Mouse (Mus musculus): ENCODE data around the gene Olfr1226. TPM values are rescaled to one million over a fixed set of nuclear protein-coding genes. Genes with fewer than 3 reads are reported as not detected.

Gene Olfr1226
- not detected in 2 replicates for polyA plus RNA-seq (2012; rRNA removed)

GRCm38 (mm10) chr2:89199948-89200347, at the start of gene Olfr1226:
Gene Olfr1226, minus strand, starts transcription at chr2:89200048.

GRCm38 (mm10) chr2:89174569-89174968, 25.3 kb downstream of the Olfr1226 start, which contains the start of gene Olfr1225:
Gene Olfr1225, minus strand, starts transcription at chr2:89174669.

GRCm38 (mm10) chr2:89163991-89164390, 35.9 kb downstream of the Olfr1226 start, which contains the start of gene Olfr1224-ps1:
Gene Olfr1224-ps1, minus strand, starts transcription at chr2:89164091.

GRCm38 (mm10) chr2:89151460-89151859, 48.4 kb downstream of the Olfr1226 start, which contains the start of gene Olfr1223:
Gene Olfr1223, minus strand, starts transcription at chr2:89151560.

Other genes with a start within 250 kb of the Olfr1226 start
- gene Olfr1212, start 246.1 kb downstream of the Olfr1226 start, polyA plus RNA-seq (2012; rRNA removed), result not detected in 2 replicates
- not detected in 2 replicates for gene Gm13762, start 219.8 kb downstream of the Olfr1226 start, polyA plus RNA-seq (2012; rRNA removed)
- gene Olfr1214, start 207.4 kb downstream of the Olfr1226 start, polyA plus RNA-seq (2012; rRNA removed), result not detected in 2 replicates
- gene Olfr1215, start 193.1 kb downstream of the Olfr1226 start, polyA plus RNA-seq (2012; rRNA removed), result not detected in 2 replicates
- not detected in 2 replicates for gene Olfr1216, start 181.7 kb downstream of the Olfr1226 start, polyA plus RNA-seq (2012; rRNA removed)
- not detected in 2 replicates for gene Olfr1217, start 168.0 kb downstream of the Olfr1226 start, polyA plus RNA-seq (2012; rRNA removed)
- gene Olfr1218, start 138.9 kb downstream of the Olfr1226 start, polyA plus RNA-seq (2012; rRNA removed), result not detected in 2 replicates
- gene Olfr1219, start 116.5 kb downstream of the Olfr1226 start, polyA plus RNA-seq (2012; rRNA removed), result not detected in 2 replicates
- gene Olfr1220, start 93.2 kb downstream of the Olfr1226 start, polyA plus RNA-seq (2012; rRNA removed), result not detected in 2 replicates
- gene Olfr1221, start 82.8 kb downstream of the Olfr1226 start, polyA plus RNA-seq (2012; rRNA removed), result not detected in 2 replicates
- gene Olfr1222, start 67.0 kb downstream of the Olfr1226 start, polyA plus RNA-seq (2012; rRNA removed), result not detected in 2 replicates
- not detected in 2 replicates for gene Olfr1223, start 48.5 kb downstream of the Olfr1226 start, polyA plus RNA-seq (2012; rRNA removed)
- not detected in 2 replicates for gene Olfr1224-ps1, start 36.0 kb downstream of the Olfr1226 start, polyA plus RNA-seq (2012; rRNA removed)
- not detected in 2 replicates for gene Olfr1225, start 25.4 kb downstream of the Olfr1226 start, polyA plus RNA-seq (2012; rRNA removed)
- gene Olfr1228, start 54.0 kb upstream of the Olfr1226 start, polyA plus RNA-seq (2012; rRNA removed), result not detected in 2 replicates
- gene Olfr1229, start 88.0 kb upstream of the Olfr1226 start, polyA plus RNA-seq (2012; rRNA removed), result not detected in 2 replicates
- gene Olfr1230, start 97.2 kb upstream of the Olfr1226 start, polyA plus RNA-seq (2012; rRNA removed), result not detected in 2 replicates
- not detected in 2 replicates for gene Olfr1231, start 107.0 kb upstream of the Olfr1226 start, polyA plus RNA-seq (2012; rRNA removed)
- not detected in 2 replicates for gene Olfr1232, start 129.6 kb upstream of the Olfr1226 start, polyA plus RNA-seq (2012; rRNA removed)
- gene Olfr1233, start 142.3 kb upstream of the Olfr1226 start, polyA plus RNA-seq (2012; rRNA removed), result not detected in 2 replicates
- not detected in 2 replicates for gene Olfr1234, start 164.8 kb upstream of the Olfr1226 start, polyA plus RNA-seq (2012; rRNA removed)
- not detected in 2 replicates for gene Olfr1238, start 209.6 kb upstream of the Olfr1226 start, polyA plus RNA-seq (2012; rRNA removed)
- gene Olfr1239, start 220.4 kb upstream of the Olfr1226 start, polyA plus RNA-seq (2012; rRNA removed), result not detected in 2 replicates
- not detected in 2 replicates for gene Olfr1240, start 243.0 kb upstream of the Olfr1226 start, polyA plus RNA-seq (2012; rRNA removed)

All from liver, embryonic 18 days (tissue).